Mouse (Mus musculus) erythroblast, embryonic 14.5 days (primary cell): ENCODE data around the gene Pltp.

Experiments used
- GATA1 ChIP-seq: IDR thresholded peaks from 2 replicates; pipeline ENCODE4 v1.6.1; 2012; ENCODE audit warnings: low read length, inconsistent platforms, mixed read lengths
- TAL1 ChIP-seq: IDR thresholded peaks from 3 replicates; pipeline ENCODE4 v1.6.1; 2012; ENCODE audit warnings: low read length, inconsistent platforms, mixed read lengths

DNA sequence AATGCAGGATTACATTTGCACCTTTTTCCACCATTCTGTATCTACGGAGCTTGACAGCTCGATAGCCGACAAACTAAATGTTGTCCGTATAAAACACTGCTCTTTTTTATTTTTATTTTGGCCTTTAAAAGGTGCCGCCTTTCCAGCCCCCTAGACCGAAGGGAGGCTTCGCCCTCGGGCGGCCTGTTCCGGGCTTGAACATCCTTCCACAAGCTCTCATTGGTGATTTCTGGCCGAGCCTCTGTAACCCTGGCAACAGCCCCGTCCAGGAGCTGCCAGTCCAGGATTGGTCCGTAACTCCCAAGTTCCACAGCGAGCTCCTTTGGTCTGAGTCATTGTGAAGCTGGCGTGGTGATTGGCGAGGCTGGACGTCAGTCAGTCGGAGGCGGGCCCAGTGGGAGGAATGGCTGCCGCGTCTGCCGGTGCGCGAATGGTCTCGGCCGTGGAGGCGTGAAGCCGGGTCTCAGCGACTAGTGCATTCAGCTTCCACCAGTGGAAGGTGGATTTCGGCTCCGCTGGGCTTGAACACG lies 34.8 kb downstream of the Pltp start, which contains the start of gene Zswim1:
- TF ChIP-seq GATA1 (no peak), TAL1 (no peak)
